Mouse (Mus musculus) kidney, adult 2 months (tissue): Measurements from ENCODE around the gene Saysd1. TPM values are rescaled to one million over a fixed set of nuclear protein-coding genes. Genes with fewer than 3 reads are reported as not detected.
"Not testable (repeated sequence)": the region's sequence is repeated elsewhere in the genome, so short reads cannot be mapped to it uniquely, and the experiment has no call there.

Experiments
- DNase-seq: peaks from one replicate; pipeline ENCODE4 v3.0.0; 2021
- H3K27ac ChIP-seq: fragments of 200-500 bp; 2 replicates; pipeline ENCODE4 v1.5.1; 2012; ENCODE audit warnings: low read depth, low read length, control low read depth, inconsistent platforms; ENCODE audit not compliant: insufficient read depth
- H3K27me3 ChIP-seq: fragments of 200-500 bp; replicated peaks from 2 replicates; pipeline ENCODE4 v1.6.1; 2012; ENCODE audit warnings: mild to moderate bottlenecking, moderate library complexity, low read length, inconsistent platforms; ENCODE audit not compliant: control insufficient read depth, insufficient read depth
- H3K36me3 ChIP-seq: fragments of 200-500 bp; 2 replicates; pipeline ENCODE4 v1.6.1; 2012; ENCODE audit warnings: mild to moderate bottlenecking, moderate library complexity, low read length, inconsistent platforms; ENCODE audit not compliant: control insufficient read depth, insufficient read depth
- H3K4me1 ChIP-seq: fragments of 200-500 bp; 2 replicates; pipeline ENCODE4 v1.6.1; 2011; ENCODE audit warnings: low read length; ENCODE audit not compliant: control insufficient read depth, insufficient read depth
- H3K4me3 ChIP-seq: fragments of 200-500 bp; 2 replicates; pipeline ENCODE4 v1.5.1; 2011; ENCODE audit warnings: mild to moderate bottlenecking, low read depth, low read length, control low read depth; ENCODE audit not compliant: insufficient read depth
- CTCF ChIP-seq: fragments of 200-500 bp; conservative IDR thresholded peaks from 2 replicates; pipeline ENCODE4 v1.5.1; 2011; ENCODE audit warnings: low read depth, mild to moderate bottlenecking, control low read depth, low read length, moderate library complexity, mixed read lengths; ENCODE audit not compliant: insufficient read depth, insufficient read length
- POLR2A ChIP-seq: fragments of 200-500 bp; IDR thresholded peaks from one replicate; pipeline ENCODE4 v1.6.1; 2011; ENCODE audit warnings: low read depth, low read length, control low read depth
- WGBS: fragments of 180-500 bp; shearing (Covaris S2); methylation state at CpG from one replicate; pipeline ENCODE4 v1.1.7; 2018; 5-methylcytosine and 5-hydroxymethylcytosine counted together
- polyA plus RNA-seq: library from polyadenylated mRNA; depleted of rRNA; stranded (reverse); fragments of >200 nt; gene quantifications from 2 replicates; pipeline ENCODE4 v1.2.3, GENCODE M21; 2012

Saysd1 gene
- polyA plus RNA-seq, 1 experiment: 11.4 TPM

DNA sequence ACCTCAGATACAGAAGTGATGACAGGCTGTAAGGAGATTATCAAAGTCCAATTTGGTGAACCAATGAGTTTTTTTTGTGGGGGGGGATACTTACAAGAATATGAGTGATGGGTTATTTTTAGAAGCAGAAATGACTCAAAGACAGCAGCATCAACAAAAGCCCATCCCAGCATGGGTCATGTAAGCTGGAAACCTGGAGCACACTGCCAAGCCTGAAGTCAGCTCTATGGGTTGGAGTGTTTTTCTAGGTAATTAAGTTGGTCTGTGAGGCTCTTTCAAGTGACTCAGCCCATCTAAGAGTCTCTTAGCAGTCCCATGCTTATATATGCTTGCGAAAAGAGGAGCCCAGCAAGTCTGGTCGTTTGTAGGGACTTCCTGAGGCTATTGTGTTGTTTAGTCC, 91.0 kb downstream of the Saysd1 start:
- H3K27me3 ChIP-seq: no peaks in the 10 kb centered on the region
- no peaks in the 10 kb centered on the region for H3K4me1 ChIP-seq
- no peaks in the 10 kb centered on the region for H3K36me3 ChIP-seq
- H3K27ac ChIP-seq: no peak overlapping the region
- no peak for DNase-seq
- H3K4me3 ChIP-seq: no peak overlapping the region
- 62% methylated on average over 2 of the region's 2 CpGs for WGBS
- no peak for TF ChIP-seq POLR2A
- TF ChIP-seq CTCF: no peak

DNA sequence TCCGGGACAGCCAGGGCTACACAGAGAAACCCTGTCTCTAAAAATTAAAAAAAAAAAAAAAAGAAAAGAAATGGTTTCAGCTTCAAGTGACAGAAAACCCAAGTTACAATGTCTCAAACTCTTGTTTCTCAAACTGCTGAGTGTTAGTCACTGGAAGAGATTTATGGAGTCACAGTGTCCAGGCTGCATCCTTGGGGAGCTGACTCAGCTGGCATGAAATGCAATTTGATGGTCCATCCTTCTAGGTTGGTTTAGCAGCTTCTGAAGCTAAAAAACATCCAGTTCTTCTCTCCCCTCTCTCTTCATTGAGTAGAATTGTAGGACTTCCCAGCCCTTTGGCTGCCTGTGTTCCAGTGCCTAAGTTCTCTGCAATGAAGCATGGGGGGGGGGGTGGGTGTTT, 94.3 kb downstream of the Saysd1 start:
- H3K27ac ChIP-seq: no peak overlapping the region
- no peaks in the 10 kb centered on the region for H3K27me3 ChIP-seq
- no peaks in the 10 kb centered on the region for H3K4me1 ChIP-seq
- 97% methylated on average over 1 of the region's 1 CpGs for WGBS
- H3K36me3 ChIP-seq: no peaks in the 10 kb centered on the region
- H3K4me3 ChIP-seq: no peak overlapping the region
- no peak for DNase-seq
- no peak for TF ChIP-seq POLR2A
- no peak for TF ChIP-seq CTCF

DNA sequence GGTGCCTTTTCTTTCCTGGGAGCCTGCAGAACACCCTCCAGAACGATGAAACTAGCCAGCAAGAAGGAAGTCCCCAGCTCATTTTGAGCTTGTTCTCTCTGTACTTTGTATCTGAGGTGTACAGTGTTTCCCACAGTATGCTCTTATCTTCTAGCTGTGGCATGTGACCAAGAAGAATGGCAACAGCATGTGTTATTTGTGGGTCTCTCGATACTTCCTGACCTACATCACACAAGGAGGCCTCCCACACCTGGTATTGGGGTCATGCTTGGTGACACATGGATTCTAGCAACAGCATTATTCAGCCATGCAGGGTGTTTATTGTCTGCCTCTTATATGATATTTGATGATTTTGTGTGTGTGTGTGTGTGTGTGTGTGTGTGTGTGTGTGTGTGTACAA, 96.5 kb downstream of the Saysd1 start:
- no peaks in the 10 kb centered on the region for H3K36me3 ChIP-seq
- no peak for DNase-seq
- H3K4me3 ChIP-seq: no peak overlapping the region
- no peak overlapping the region for H3K27ac ChIP-seq
- no peaks in the 10 kb centered on the region for H3K4me1 ChIP-seq
- TF ChIP-seq POLR2A: no peak
- no peak for TF ChIP-seq CTCF
- H3K27me3 ChIP-seq: no peaks in the 10 kb centered on the region
- WGBS: 65% methylated on average over 2 of the region's 2 CpGs

DNA sequence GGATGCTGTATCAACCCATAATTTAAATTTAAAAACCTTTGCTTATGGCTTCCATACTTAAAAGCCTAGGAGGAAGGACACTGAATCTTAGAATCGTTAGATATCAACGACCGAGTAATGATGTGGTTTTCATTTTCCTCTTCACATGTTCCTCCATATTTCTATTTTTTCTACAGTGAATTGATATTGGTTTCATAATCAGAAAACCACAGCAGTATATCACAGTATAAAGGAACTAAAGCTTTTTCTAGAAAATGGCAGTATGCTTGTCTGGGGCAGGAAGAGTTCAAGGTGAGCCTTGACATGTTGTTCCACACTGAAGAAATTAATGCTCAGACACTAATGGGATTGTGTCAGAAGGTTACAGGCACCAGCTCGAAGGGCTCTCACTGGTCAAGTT, 97.4 kb downstream of the Saysd1 start:
- 84% methylated on average over 4 of the region's 4 CpGs for WGBS
- no peaks in the 10 kb centered on the region for H3K36me3 ChIP-seq
- no peak overlapping the region for H3K27ac ChIP-seq
- H3K4me3 ChIP-seq: no peak overlapping the region
- no peak for TF ChIP-seq POLR2A
- TF ChIP-seq CTCF: no peak
- no peak for DNase-seq
- no peaks in the 10 kb centered on the region for H3K27me3 ChIP-seq
- H3K4me1 ChIP-seq: no peaks in the 10 kb centered on the region

DNA sequence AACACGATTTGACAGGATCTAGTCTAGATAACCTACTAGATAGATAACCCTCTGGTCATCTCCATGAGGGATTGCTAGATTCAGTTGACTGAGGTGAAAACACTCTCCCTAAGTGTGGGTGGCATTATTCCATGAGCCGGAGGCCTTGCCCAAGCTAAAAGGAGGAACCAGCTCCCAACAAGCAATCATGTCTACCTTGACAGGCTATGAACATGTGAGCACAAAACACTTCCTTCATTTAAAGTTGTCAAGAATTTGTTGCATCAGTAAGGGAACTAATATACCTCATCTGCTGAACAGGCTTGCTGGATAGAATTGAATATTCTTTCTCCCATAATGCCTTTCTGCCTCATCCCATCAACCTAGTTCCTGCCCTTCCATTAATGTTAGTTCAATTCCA, 98.5 kb downstream of the Saysd1 start:
- no peak for DNase-seq
- 99% methylated on average over 2 of the region's 2 CpGs for WGBS
- Histone ChIP-seq H3K27ac (no peak overlapping the region), H3K36me3 (no peaks in the 10 kb centered on the region), H3K4me1 (no peaks in the 10 kb centered on the region), H3K27me3 (no peaks in the 10 kb centered on the region), H3K4me3 (no peak overlapping the region)
- TF ChIP-seq POLR2A (no peak), CTCF (no peak)

DNA sequence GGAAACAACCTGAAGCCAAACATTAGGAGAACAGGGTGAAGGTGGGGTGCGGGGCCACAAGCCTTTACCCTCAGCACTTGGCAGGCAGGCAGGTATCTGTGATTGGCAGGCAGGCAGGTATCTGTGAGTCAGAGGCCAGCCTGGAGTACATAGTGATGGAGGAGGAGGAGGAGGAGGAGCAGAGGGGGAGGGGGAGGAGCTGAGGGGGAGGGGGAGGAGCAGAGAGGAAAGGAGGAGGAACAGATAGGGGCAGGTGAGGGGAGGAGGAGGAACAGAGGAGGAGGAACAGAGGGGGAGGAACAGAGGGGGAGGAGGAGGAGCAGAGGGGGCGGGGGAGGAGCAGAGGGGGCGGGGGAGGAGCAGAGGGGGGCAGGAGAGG, 105.6 kb downstream of the Saysd1 start:
- Histone ChIP-seq H3K27ac (no peak overlapping the region), H3K4me3 (no peak overlapping the region), H3K27me3 (no peaks in the 10 kb centered on the region), H3K4me1 (no peaks in the 10 kb centered on the region), H3K36me3 (no peaks in the 10 kb centered on the region)
- no peak for DNase-seq
- 65% methylated on average over 3 of the region's 3 CpGs for WGBS
- no peak for TF ChIP-seq CTCF
- no peak for TF ChIP-seq POLR2A

DNA sequence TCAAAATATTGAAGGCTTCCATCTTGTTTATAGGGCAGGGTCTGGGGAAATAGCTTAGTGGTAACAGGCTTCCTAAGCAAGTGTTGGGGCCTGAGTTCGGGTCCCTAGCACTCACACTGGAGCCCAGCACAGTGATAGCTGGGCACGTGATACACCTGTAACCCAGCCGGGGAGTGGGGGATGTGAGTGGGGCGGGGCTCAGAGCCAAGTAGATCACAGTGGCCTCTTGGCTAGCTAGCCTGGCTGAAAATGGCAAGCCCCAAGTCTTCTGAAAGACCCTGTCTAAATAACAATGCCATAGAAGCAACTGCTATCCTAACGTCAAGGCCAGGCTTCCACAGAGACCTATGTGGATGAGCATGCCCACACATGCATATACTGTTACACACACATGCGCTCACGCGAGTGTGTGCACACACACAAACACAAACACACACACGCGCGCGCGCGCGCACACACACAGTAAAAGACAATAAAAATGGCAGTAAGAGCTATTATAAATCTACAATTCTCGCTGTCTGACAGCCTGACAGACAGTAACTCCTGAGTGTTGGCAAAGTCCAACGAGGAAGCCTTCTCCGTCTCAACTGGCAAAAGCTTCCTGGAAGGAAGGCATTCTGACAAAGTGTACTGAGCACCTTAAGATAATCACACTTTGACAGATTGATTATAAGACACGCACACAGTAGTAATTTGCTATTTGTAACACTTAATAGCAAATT, 106.2 kb downstream of the Saysd1 start:
- no peaks in the 10 kb centered on the region for H3K27me3 ChIP-seq
- WGBS: 79% methylated on average over 19 of the region's 19 CpGs
- no peaks in the 10 kb centered on the region for H3K36me3 ChIP-seq
- H3K4me1 ChIP-seq: no peaks in the 10 kb centered on the region
- DNase-seq: no peak
- TF ChIP-seq POLR2A: no peak
- TF ChIP-seq CTCF: no peak
- H3K27ac ChIP-seq: no peak overlapping the region
- H3K4me3 ChIP-seq: no peak overlapping the region

DNA sequence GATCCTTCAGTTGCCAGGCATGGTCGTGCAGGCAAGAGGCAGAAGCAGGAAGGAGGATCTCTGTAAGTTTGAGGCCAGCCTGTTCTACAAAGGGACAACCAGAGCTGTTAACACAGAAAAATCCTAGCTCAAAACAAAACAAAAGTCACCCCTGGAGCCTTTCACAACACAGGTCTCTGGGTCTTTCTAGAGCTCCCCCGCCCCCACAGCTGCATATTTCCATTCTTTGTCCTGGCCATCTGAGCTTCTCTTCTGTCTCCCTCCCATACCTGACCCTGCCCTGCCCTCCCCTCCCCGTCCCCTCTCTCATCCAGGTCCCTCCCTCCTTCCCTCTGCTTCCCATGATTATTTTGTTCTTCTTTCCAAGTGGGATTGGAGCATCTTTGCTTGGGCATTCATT, 108.7 kb downstream of the Saysd1 start:
- 59% methylated on average over 3 of the region's 3 CpGs for WGBS
- no peaks in the 10 kb centered on the region for H3K4me1 ChIP-seq
- no peak overlapping the region for H3K27ac ChIP-seq
- no peak overlapping the region for H3K4me3 ChIP-seq
- no peaks in the 10 kb centered on the region for H3K27me3 ChIP-seq
- no peak for DNase-seq
- H3K36me3 ChIP-seq: no peaks in the 10 kb centered on the region
- TF ChIP-seq POLR2A (no peak), CTCF (no peak)

DNA sequence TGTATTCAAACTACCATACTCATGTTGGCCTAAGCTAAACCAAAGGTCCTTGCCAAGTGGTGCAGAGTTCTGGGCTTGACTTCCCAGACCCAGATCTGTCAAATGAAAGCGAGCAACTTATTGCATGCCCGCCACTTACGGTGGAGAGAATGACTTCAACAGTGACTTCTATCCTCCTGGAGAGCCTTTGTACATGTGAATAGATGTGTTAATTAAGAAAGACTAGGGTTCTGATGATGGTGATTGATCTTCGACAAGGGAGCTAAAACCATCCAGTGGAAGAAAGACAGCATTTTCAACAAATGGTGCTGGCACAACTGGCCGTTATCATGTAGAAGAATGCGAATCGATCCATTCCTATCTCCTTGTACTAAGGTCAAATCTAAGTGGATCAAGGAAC, 110.9 kb downstream of the Saysd1 start:
- DNase-seq, H3K36me3 ChIP-seq, H3K4me1 ChIP-seq, H3K4me3 ChIP-seq, H3K27ac ChIP-seq, H3K27me3 ChIP-seq: not testable (repeated sequence)
- WGBS: 95% methylated on average over 7 of the region's 7 CpGs
